Mouse (Mus musculus) stomach, adult 2 months (tissue): ENCODE measurements around the gene Zic2. TPM values are rescaled to one million over a fixed set of nuclear protein-coding genes. Genes with fewer than 3 reads are reported as not detected.

ENCODE experiments used
- polyA plus RNA-seq: library from polyadenylated mRNA; depleted of rRNA; stranded (reverse); fragments of >200 nt; gene quantifications from 2 replicates; pipeline ENCODE4 v1.2.3, GENCODE M21; 2012; rRNA removed

Gene Zic2
- polyA plus RNA-seq, result not detected in 2 replicates

GRCm38 (mm10) chr14:122474891-122475556 is at the start of gene Zic2:
Zic2 (plus strand) TSS chr14:122475435.

GRCm38 (mm10) chr14:122450496-122451382 is 24.5 kb upstream of the Zic2 start, which contains the start of gene Gm5089:
Gm5089 (minus strand) TSS chr14:122451115.

GRCm38 (mm10) chr14:122464763-122465741 is 10.2 kb upstream of the Zic2 start, which contains the start of gene Zic5:
Zic5 (minus strand) TSS chr14:122465677.

GRCm38 (mm10) chr14:122490441-122491328 is 15.4 kb downstream of the Zic2 start, which contains the start of gene Gm10837:
Gm10837 (plus strand) TSS chr14:122490586.

Other genes with a start within 250 kb of the Zic2 start
- gene Gm5089, start 24.3 kb upstream of the Zic2 start, polyA plus RNA-seq, result not detected in 2 replicates
- 0.11 TPM in 1 of 2 replicates, not detected in the other for gene Zic5, start 9.8 kb upstream of the Zic2 start, polyA plus RNA-seq
- not detected in 2 replicates for gene Gm10837, start 15.2 kb downstream of the Zic2 start, polyA plus RNA-seq
- gene Pcca, start 58.9 kb downstream of the Zic2 start, polyA plus RNA-seq, result 2.0 and 4.9 TPM in 2 replicates